Mouse (Mus musculus): ENCODE data around the gene 1700012B07Rik. TPM values are rescaled to one million over a fixed set of nuclear protein-coding genes. Genes with fewer than 3 reads are reported as not detected.
A peak's percentile ranks its signal among the peaks of the same experiment; 100 is the strongest.

Gene 1700012B07Rik
- total RNA-seq (2015) (not detected in 2 replicates), total RNA-seq (2017) (not detected in 2 replicates)

DNA sequence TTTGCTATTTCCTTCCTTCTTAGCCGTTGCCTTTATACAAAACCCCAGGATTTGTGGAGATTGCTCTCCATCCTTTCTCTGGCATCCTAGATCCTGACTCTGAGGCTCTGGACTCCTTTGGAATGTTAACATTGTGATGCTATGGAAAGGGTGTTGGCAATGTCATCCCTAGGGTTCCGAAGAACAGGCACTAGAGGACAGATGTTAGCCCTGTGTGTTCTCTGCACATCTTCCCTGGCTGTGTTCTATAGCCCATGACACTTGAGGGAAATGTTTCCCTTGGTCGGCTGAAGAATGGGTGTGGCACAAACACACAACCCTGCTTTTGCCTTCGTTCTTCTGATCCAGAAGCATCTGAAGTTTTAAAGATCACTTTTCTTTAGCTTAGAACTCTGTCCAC, at the start of gene 1700012B07Rik:
Gene 1700012B07Rik (minus strand): TSS at position 101 of the 400 bp plus-strand sequence.
- ATAC-seq (ENCODE audit: poor library complexity, severe bottlenecking), result no peak

DNA sequence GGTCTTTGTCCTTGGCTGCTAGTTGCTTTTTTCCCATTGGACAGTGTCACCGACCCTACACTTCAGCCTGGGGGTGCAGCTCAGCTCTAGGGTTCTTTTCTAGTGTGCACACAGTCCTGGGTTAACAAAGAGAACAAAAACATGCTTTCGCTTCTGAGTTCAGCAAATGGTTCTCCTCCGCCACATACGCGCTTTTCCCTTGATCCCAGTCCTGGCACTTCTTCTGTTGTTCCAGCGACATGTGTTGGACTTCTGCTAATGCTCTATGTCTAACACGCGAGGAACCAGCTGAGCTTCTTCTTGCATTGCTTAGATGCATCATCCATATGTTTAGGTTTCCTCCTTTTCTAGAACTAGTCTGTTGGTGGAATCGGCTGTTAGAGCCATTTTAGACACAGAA, 48.9 kb upstream of the 1700012B07Rik start:
- no peak for ATAC-seq (ENCODE audit: poor library complexity, severe bottlenecking)

DNA sequence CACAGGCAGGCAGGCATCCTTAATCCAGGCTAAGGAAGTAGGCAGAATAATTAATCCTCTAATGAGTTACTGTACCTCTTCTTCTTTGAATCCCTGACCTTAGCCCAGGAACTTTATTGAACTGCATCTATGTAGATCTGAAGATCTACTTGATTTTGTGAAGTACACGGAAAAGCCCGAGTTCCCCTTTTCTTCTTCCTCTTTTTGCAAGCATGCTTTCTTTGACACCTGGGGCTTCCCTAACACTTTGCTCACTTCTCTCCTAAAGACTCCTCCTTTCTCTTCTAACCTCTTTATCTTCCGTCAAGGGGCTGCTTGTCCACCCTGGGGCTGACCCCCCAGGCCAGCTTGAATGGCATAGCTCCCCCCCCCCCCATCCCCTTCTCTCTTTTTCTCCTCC, 48.0 kb upstream of the 1700012B07Rik start:
- ATAC-seq (ENCODE audit: poor library complexity, severe bottlenecking), result peak; percentile 74

DNA sequence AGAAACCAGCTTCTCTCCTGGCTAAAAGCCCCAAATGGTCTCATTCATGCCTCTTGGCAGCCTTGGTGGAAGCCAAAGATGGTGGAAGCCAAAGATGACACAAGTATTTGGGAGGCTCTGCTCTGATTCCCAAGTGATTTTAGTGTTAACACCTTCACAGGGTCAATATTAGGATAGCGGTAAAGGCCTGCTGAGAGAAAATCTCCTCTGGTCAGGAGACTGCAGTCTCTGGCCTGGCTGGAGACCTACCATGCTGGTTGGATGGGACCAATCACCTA, 47.6 kb upstream of the 1700012B07Rik start:
- ATAC-seq (ENCODE audit: poor library complexity, severe bottlenecking), result peak; percentile 26

DNA sequence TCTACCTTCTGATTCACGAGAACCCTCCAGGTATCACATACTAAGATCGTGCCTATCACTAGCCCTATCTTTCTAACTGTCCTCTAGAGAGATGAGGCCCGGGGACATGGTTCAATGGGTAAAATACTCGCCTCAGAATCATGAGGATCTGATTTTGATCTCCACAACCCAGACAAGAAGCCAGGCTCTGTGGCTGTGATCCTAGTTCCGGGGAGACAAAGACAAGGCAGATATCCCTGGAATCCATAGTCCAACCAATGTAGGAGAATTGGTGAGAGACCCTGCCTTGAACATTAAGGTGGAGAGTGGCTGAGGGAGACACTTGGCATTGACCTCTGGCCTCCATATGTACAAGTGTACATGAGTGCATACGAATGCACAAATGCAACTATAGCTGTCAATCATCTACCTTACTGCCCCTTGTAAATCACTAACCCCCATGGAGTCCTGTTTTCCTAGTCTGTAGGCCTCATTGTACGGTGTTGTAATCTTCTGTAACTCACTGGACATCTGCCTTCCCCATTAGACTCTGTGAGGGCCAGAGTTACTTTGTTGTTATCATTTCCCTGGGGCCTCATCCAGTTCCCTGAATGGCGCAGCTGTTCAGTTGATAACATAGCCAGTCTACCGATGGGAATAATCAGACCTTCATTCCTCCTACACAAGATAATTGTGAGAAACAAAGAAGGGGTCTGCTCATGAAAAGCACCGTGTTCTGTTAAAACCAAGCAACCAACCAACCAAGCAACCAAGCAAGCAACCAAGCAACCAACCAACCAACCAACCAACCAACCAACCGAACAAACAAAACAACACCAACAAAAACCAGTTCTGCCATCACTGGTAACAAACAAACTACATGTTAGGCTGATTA, 47.0 kb upstream of the 1700012B07Rik start:
- no peak for ATAC-seq (ENCODE audit: poor library complexity, severe bottlenecking)

DNA sequence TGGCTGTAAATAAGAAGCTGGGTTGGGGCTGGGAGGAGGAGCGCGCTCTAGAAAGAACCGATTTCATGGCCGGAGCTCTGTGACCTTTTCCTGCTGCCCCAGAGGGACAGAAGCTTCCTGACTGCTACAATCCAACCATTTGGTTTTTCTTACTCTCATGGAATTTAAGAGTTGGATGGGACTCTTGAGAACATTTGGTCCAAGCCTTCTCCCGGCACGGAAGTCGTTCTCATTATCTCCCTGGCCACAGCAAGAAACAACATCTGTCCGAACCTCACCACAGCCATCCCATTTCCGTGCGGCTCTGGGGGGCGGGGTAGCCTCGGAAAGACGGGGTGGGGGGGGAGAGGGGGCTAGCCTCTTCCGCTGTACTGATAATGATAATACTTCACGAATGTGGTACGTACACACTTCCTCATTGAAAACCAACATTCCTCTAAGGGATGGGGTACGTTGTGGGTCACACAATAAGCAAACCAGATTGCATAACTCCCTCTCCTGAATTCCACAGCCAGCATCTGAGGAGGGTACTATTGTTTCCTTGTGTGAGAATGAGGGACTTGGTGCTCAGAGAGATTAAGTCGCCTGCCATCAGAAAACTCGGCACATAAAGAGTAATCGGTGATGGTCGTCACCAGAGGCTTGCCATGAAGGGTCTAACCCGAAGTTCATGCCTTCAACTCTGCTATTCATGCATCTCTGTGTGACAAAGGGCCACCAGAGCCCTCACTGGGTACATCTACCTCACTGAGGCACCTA, 46.2 kb upstream of the 1700012B07Rik start:
- peak; percentile 51 for ATAC-seq (ENCODE audit: poor library complexity, severe bottlenecking)

DNA sequence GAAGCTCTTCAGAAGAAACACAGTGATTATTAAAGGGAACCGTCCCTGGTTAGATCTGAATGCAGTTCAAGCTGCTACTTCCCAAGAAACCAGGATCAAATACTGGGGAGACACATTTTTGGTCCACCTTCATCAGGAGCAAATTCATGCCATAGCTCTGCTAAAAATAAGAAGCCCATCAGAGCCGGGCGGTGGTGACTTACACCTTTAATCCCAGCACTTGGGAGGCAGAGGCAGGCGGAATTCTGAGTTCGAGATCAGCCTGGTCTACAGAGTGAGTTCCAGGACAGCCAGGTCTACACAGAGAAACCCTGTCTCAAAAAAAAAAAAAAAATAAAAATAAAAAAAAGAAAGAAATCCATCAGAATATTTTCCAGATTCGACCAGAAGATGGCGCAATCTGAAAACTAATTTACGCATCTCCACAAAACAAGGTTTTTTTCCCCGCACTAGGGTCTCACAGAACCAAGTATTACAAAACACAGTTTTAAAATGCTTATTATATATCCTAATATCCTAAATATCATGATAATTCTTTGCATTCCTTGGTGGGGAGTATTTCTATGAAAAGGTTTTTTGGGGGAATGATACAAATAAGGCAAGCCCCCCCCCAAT, 45.4 kb upstream of the 1700012B07Rik start:
- no peak for ATAC-seq (ENCODE audit: poor library complexity, severe bottlenecking)

DNA sequence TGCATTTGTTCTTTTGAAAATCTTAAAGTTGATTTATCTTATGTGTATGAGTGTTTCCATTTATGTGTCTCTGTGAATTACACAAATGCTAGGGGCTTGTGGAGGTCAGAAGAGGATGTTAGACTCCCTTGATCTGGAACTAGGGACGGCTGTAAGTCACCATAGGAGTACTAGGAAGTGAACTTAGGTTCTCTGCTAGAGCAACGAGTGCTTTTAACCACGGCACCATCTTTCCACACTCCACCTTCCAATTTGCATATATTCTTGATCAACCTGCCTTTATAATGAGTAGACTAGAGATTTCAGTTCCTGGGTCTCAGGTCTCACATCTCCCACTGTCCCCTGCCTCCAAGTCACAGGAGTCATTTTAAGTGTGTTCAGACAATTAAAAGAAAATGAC, 44.8 kb upstream of the 1700012B07Rik start:
- ATAC-seq (ENCODE audit: poor library complexity, severe bottlenecking), result no peak

DNA sequence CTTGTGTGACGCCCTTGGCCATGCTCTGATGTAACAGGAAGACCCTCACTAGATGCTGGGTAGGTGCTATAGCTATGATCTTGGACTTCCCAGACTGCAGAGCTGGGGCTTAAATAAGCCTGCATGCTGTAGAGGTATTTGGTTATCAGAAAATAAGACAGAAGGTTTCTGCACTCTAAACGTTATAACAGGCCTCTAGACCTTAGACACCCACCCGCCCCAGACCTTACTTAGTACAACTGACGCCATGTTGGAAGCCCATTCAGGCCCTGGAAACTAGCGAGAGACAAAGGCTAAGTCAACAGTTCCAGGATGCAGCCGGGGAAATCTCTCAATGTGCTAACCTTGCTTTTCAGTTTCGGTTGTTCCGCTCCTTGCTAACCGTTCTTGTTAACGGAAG, 44.2 kb upstream of the 1700012B07Rik start:
- ATAC-seq (ENCODE audit: poor library complexity, severe bottlenecking), result no peak

DNA sequence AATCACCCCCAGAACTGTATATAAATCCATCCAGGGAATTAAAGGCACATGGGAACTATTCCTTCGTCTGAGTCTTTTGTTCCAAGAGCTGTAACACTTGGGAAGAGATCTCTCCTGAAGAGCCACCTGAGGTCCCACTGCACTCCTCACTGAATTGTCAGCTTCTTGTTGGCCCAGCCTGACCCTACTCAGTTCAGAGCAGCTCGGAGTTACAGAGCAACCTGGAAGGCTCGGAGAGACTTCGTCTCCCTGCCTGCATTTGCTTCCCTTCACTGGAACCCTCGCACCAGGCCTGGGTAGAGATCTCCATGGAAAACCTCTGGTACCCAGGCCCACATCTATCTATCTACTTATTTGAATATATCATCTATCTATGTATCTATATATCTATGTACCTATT, 40.0 kb upstream of the 1700012B07Rik start:
- no peak for ATAC-seq (ENCODE audit: poor library complexity, severe bottlenecking)

DNA sequence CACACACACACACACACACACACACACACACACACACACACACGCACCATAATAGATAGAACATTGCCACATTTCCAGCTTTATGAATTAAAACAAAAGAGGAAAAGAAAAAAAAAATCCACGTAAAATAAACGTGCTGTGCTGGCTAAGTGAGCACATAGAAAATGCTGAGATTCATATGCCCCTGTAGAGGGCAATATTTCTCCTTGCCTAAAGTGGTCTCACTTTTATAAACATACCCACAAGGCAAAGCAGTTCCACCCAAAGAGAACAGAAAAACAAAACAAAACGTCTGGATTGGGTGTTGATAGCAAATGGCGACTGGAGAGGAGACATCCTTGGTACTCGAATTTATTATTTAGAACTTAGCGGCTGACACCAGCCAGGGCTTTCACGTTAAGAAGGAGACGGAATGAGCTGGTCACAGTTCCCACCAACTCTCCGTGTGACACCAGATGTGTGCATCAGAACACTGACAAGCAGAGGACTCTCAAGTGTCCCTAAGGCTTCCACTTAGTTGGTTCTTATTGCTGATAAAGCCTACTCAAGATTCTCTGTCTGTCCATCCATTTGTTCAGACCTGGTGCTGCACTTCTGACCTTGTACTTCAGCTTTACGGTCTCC, 38.8 kb upstream of the 1700012B07Rik start:
- no peak for ATAC-seq (ENCODE audit: poor library complexity, severe bottlenecking)

DNA sequence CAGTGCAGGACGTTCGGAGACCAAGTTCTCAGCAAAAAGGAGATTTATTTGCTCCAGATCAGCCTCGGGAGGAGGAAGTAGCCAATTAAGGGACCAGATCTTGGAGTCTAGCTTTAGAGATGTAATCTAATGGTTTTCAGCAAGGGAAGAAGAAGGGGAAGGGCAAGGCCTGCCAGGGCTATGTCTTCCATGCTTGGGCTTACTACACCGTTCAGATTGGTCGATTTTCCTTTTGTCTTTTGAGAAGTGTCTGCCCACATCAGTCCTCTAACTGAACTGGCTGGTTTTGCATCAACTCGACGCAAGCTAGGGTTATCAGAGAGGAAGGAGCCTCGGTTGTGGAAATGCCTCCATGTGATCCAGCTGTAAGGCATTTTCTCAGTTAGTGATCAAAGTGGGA, 37.7 kb upstream of the 1700012B07Rik start:
- no peak for ATAC-seq (ENCODE audit: poor library complexity, severe bottlenecking)

DNA sequence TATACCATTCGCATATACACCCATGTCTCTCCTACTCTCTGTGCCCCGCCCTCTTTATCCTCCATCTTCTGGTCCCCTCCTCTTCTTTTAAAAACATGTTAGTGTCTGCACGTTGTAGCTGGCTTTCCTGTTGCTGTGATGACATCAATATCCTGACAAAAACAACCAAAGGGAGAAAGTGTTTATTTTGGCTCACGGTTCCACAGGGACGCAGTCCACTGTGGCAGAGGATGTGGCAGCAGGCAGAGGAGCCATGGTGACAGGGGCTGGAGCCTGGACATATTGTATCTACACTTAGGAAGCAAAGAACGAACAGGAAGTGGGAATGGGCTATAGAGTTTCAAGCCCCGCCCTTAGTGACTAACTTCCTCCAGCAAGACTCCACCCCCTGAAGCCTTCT, 36.1 kb upstream of the 1700012B07Rik start:
- no peak for ATAC-seq (ENCODE audit: poor library complexity, severe bottlenecking)

DNA sequence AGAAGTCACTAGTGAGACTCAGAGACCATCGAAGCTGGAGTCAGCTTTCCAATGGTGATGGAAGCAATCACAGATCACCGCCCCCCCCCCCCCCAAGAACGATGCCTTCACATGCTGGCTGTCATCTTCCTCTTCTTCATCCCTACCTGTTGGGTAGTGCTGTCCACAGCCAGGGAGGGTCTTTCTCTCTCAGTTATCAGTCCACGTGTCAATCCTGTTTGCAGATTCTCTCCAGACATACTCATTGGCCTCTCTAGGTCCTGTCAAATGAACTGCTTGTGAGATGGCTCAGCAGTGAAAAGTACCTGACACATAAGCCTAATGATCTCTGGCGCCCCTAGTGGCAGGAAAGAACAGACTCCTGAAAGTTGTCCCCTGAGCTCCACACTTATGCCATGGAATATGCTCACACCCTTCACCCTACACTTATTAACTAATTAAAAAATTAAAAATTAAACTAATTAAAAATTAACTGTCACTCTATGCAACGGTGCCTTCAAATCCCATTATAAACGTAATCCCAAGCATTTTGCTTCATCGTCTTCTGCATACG, 35.4 kb upstream of the 1700012B07Rik start:
- peak; percentile 27 for ATAC-seq (ENCODE audit: poor library complexity, severe bottlenecking)

DNA sequence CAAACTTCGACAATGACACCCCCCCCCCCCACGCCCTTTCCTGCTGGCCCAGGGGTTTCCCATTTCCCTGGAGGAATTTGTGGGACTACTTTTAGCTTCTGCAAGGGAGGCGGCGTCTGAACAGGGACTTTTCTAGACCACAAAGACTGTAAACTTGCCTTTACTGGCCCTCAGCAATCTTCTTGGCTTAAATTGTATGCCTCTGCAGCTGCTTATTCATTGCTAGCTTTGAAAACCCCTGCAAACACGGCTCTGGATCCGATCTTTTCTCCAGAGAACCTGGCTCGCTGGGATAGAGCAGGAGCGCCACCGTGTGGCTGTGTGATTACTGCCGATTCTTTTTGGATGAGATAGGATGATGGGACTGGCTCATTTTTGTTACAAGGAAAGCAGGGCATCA, 32.7 kb upstream of the 1700012B07Rik start:
- peak; percentile 76 for ATAC-seq (ENCODE audit: poor library complexity, severe bottlenecking)

DNA sequence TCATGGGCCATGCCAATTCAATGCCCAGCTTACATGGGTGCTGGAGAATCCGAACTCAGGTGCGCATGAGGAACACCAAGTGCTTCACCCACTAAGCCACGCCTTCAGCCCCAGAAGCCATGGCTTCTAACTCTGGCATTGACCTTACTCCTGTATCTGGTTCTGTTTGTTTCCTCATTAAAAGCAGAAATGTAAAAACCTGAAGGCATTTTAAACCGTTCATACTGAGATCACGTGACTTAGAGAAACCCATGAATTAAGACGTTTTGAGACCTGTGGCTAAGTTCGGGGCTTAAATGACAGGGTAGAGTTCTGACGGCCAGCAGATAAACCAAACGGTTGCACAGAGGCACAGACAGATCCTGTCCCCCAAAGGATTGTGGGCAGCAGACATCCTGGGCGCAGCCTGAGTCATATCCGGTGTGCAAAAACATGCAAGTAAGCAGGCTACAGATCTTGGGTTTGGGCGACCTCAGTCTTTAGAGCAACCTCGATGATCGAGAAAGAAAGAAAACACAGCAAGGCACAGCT, 32.2 kb upstream of the 1700012B07Rik start:
- ATAC-seq (ENCODE audit: poor library complexity, severe bottlenecking), result peak; percentile 84

DNA sequence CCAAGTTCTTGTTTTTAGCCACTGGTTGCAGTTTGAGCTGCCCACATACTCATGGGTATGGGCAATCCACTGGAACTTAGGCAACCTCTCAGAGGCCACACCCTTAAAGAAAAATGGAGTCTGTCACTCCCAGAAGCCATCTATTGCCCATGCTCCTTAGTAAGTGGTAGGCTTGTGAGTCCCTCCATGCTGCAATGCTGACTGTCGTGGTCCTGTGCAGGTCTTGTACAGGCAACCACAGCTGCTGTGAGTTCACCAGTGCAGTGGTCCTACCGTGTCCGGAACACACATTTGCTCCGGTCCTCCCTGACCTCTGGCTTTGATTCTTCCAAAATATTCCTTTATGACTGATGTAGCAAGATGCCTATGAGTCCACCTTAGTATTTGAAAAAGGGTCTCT, 31.6 kb upstream of the 1700012B07Rik start:
- peak; percentile 16 for ATAC-seq (ENCODE audit: poor library complexity, severe bottlenecking)

DNA sequence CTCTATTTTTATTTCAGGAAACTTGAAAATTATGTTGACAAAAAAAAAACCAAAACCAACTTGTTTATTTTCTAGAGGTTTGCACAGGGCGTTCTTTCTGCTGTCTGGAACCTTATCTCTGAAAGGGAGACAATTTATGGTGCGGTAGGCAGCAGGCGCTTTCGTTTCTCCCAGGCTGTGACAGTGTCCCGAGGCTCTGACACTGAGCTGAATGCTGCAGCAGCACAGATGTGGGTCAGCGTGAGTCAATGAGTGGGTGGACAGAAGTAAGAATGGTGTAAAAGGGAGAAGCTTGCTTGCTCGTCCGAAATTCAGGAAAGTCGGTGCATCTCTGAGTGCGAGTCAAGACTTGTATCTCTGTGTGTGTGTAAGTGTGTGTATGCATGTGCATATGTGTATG, 29.2 kb upstream of the 1700012B07Rik start:
- no peak for ATAC-seq (ENCODE audit: poor library complexity, severe bottlenecking)

DNA sequence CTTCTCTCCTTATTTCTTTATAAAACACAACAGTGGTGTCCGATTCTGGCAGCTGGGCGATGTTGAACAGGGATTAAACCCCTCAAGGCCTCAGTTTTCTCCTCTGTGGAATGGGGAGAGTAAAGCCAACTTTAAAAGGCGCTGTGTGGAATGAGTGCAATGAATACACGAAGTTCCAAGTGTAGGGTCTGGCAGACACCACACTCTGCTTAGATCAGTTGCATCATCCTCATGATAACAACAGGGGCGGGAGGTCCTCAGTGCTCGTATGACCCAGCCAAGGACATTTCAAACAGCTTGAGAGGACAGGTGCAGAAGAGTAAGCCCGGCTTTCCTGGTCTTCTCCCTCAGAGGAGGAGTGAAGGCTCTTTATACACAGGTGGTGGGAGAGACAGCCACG, 26.2 kb upstream of the 1700012B07Rik start:
- ATAC-seq (ENCODE audit: poor library complexity, severe bottlenecking), result no peak

DNA sequence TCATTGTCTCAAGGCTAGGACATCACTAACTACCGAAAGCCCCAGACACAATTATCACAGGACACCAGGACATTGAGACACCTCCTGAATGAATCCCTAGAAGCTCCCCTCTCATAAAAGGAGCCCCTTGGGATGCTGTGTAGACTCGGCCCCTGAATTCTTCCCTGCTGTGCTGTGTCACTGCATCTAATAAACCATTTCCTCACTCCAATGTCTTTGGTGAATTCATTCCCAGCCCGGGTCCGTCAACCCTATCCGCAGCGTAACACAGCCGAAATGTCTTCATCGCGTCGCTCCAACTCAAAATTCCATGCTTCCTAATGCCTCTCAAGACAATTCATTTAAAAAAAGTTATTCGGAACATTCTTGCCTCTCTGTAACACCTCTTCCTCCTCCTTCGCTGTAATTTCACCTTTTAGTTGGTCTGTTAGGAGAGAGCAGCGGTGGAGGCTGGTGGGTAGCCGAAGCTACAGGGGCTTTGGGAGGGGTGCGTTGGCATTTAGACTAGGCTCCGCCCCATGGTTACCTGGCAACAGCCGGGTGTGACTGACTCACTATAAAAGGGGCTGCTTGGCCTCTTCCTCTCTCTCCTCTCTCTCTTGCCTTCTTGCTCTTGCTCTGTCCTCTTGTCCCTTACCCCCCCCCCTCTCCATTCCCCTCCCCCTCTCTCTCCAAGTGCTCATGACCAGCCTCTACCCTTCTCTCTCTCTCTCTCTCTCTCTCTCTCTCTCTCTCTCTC, 25.6 kb upstream of the 1700012B07Rik start:
- no peak for ATAC-seq (ENCODE audit: poor library complexity, severe bottlenecking)
